Mouse (Mus musculus) left cerebral cortex, postnatal 4 days (tissue): ENCODE results near the gene Map1a. TPM values are rescaled to one million over a fixed set of nuclear protein-coding genes. Genes with fewer than 3 reads are reported as not detected.

ENCODE experiments used
- DNase-seq: peaks from one replicate; pipeline ENCODE4 v3.0.0-alpha.2; 2022
- intact Hi-C: fragments of 180-260 bp; cut with DNase I; formaldehyde crosslinking; loops from one replicate; pipeline ENCODE4 v1.15.1; 2025
- total RNA-seq, 2 experiments: library from RNA; stranded (reverse); gene quantifications; 2 replicates each; pipeline ENCODE4 v1.2.3; 2021

Gene Map1a
- 100 to 1,000 TPM; 161 to 189 TPM for total RNA-seq

GRCm38 (mm10) chr2:121288901-121289729, at the start of gene Map1a:
Gene Map1a, plus strand, starts transcription at chr2:121289600.
- intact Hi-C loops = no loop called here
- peak; percentile 98 for DNase-seq

GRCm38 (mm10) chr2:121244099-121244498, 45.3 kb upstream of the Map1a start:
- intact Hi-C loops = no loop called here
- DNase-seq = no peak

GRCm38 (mm10) chr2:121249758-121250157, 39.6 kb upstream of the Map1a start:
- intact Hi-C loops = no loop called here
- no peak for DNase-seq

- no peak for DNase-seq
- intact Hi-C loops = no loop called here
Measured at GRCm38 (mm10) chr2:121268446-121268845, 21.0 kb upstream of the Map1a start.

- no peak for DNase-seq
Measured at GRCm38 (mm10) chr2:121270521-121271235, 18.7 kb upstream of the Map1a start.

GRCm38 (mm10) chr2:121271236-121271927, 18.0 kb upstream of the Map1a start, which contains the start of gene Trp53bp1:
Gene Trp53bp1, minus strand, starts transcription at chr2:121271407.
- intact Hi-C loops = no loop called here
- peak; percentile 95 for DNase-seq

More at GRCm38 (mm10) chr2:121270521-121271235, 18.7 kb upstream of the Map1a start:
- intact Hi-C loops = no loop called here

- no peak for DNase-seq
- intact Hi-C loops = no loop called here
Measured at GRCm38 (mm10) chr2:121271928-121272516, 17.4 kb upstream of the Map1a start.

- intact Hi-C loops = no loop called here
- DNase-seq = peak; percentile 41
Measured at GRCm38 (mm10) chr2:121287850-121288249, 1.6 kb upstream of the Map1a start.

- intact Hi-C loops = no loop called here
- no peak for DNase-seq
Measured at GRCm38 (mm10) chr2:121289730-121290540, 535 bp downstream of the Map1a start.

- no peak for DNase-seq
- intact Hi-C loops = no loop called here
Measured at GRCm38 (mm10) chr2:121292316-121293013, 3.1 kb downstream of the Map1a start.

- no peak for DNase-seq
- intact Hi-C loops = no loop called here
Measured at GRCm38 (mm10) chr2:121294182-121294581, 4.8 kb downstream of the Map1a start.

- peak; percentile 86 for DNase-seq
- intact Hi-C loops = no loop called here
Measured at GRCm38 (mm10) chr2:121294753-121295607, 5.6 kb downstream of the Map1a start.

- intact Hi-C loops = no loop called here
Measured at GRCm38 (mm10) chr2:121295608-121296571, 6.5 kb downstream of the Map1a start.

GRCm38 (mm10) chr2:121296754-121297231, 7.4 kb downstream of the Map1a start:
- intact Hi-C loops = no loop called here
- DNase-seq = no peak

More at GRCm38 (mm10) chr2:121295608-121296571, 6.5 kb downstream of the Map1a start:
- DNase-seq = peak; percentile 60

GRCm38 (mm10) chr2:121297701-121298100, 8.3 kb downstream of the Map1a start:
- intact Hi-C loops = no loop called here
- no peak for DNase-seq

GRCm38 (mm10) chr2:121298131-121298530, 8.7 kb downstream of the Map1a start:
- intact Hi-C loops = no loop called here
- DNase-seq = no peak

- DNase-seq = no peak
- intact Hi-C loops = no loop called here
Measured at GRCm38 (mm10) chr2:121299471-121299870, 10.1 kb downstream of the Map1a start.
